Comparison of ENCODE assay signal across 19 mouse cellular contexts in the genomic region with DNA sequence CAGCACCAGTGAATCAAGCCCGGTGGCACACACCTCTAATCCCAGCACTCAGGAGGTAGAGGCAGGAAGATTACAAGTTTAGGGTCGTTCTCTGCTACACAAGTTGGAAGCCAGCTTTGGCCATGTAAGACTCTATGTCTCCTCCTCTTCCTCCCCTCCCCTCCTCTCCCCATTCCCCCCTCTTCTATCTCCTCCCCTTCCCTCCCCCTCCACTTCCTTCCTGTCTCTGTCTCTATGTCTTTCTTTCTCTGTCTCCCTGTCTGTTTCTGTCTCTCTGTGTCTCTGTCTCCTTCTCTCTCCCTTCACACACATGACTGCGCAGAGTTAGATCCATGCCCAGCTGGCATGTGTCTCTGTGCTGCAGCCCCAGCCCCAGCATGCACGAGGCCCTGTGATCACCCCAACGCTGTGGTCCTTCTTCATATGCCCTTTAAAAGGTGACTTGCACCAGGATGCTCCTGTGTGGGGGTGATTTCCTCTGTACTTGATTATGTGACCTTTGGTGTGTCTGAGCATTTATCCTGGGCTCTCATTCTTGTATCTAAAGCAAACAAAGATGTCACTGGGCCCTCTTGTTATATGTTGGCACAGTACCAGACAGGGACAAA. TPM values are rescaled to one million over a fixed set of nuclear protein-coding genes. Genes with fewer than 3 reads are reported as not detected.
DNase-seq lines count a peak whose midpoint lies in the region; ATAC-seq and TF ChIP-seq lines count a peak whose summit lies in the region.
"Had no signal": no experiment of that assay in that cellular context is flagged by ENCODE, and none has a peak within 500 bp of the region (broad histone marks: within the 10 kb centered on the region; RNA-seq: fewer than 3 reads in every experiment).

No protein-coding gene starts in this region.

- 58% methylated on average over 5 of the region's 5 CpGs for WGBS in forebrain, embryonic 15.5 days
- whole genome bisulfite sequencing in forebrain, embryonic 11.5 days: 72% methylated on average over 5 of the region's 5 CpGs
- WGBS in lung, embryonic 14.5 days: 49% methylated on average over 5 of the region's 5 CpGs
- 64% methylated on average over 5 of the region's 5 CpGs for WGBS in neural tube, embryonic 14.5 days

- no peak for TF ChIP-seq CTCF in lung, embryonic 14.5 days (IDR thresholded peaks at IDR 0.05; ENCODE audit: low read depth)

- H3K27ac ChIP-seq in forebrain, embryonic 15.5 days (replicated peaks): no peak overlapping the region
- H3K27ac ChIP-seq in forebrain, embryonic 11.5 days (ENCODE audit: low read depth, low read length): no peak overlapping the region
- H3K27ac ChIP-seq in lung, embryonic 14.5 days (ENCODE audit: low read depth): no peak overlapping the region
- H3K27ac ChIP-seq in neural tube, embryonic 14.5 days (ENCODE audit: low read depth, low read length): peak overlapping the region; percentile 66; the same call in 1 of the 2 replicates
- H3K27ac ChIP-seq: heart, embryonic 13.5 days; hindbrain, embryonic 12.5 days; liver, embryonic 12.5 days had no signal

- no peak overlapping the region for H3K4me3 ChIP-seq in forebrain, embryonic 15.5 days
- no peak overlapping the region for H3K4me3 ChIP-seq in forebrain, embryonic 11.5 days (ENCODE audit: low read depth, low read length)
- no peak overlapping the region for H3K4me3 ChIP-seq in lung, embryonic 14.5 days (ENCODE audit: low read depth, low read length)
- no peak overlapping the region for H3K4me3 ChIP-seq in neural tube, embryonic 14.5 days (ENCODE audit: low read depth, low read length)
- H3K4me3 ChIP-seq: heart, embryonic 13.5 days; hindbrain, embryonic 12.5 days; liver, embryonic 12.5 days had no signal

- no peak for DNase-seq in forebrain, embryonic 11.5 days (ENCODE audit: low spot score)
- peak; percentile 28 for DNase-seq in lung, embryonic 14.5 days
- no peak for DNase-seq in lung, postnatal 14 days
- DNase-seq in layer of hippocampus, adult 11-12 months (ENCODE audit: low spot score): no peak
- no peak for DNase-seq in urinary bladder, postnatal 4 days (ENCODE audit: low spot score in 2 of 2)
- DNase-seq: cerebellum, adult 8-10 months; embryo, embryonic 11 days; kidney, adult 11 months; kidney, postnatal 14 days; layer of hippocampus, adult 9-11 months; right cerebral cortex, postnatal 25 days had no signal

- 0 out of 2 replicates have a peak, but pooled peaks have one; percentile 6 for ATAC-seq in forebrain, embryonic 15.5 days (replicated peaks)
- no peak for ATAC-seq in forebrain, embryonic 11.5 days (replicated peaks; ENCODE audit: low FRiP score)
- ATAC-seq in lung, embryonic 14.5 days (ENCODE audit: insufficient read depth): no peak
- ATAC-seq in CD4-positive, CD25-positive, alpha-beta regulatory T cell, adult 4 months: peak; percentile 58
- ATAC-seq in neural tube, embryonic 14.5 days (ENCODE audit: low read depth): no peak
- ATAC-seq: liver, embryonic 12.5 days had no signal

- H3K4me2 ChIP-seq in forebrain, embryonic 15.5 days (replicated peaks): no peak overlapping the region
- no peak overlapping the region for H3K4me2 ChIP-seq in forebrain, embryonic 11.5 days (ENCODE audit: low read depth, low read length, severe bottlenecking)
- H3K4me2 ChIP-seq in lung, embryonic 14.5 days: no peak overlapping the region
- no peak overlapping the region for H3K4me2 ChIP-seq in neural tube, embryonic 14.5 days (ENCODE audit: low read depth, low read length)
- H3K4me2 ChIP-seq: hindbrain, embryonic 12.5 days had no signal

- peaks cover 30% of the 10 kb centered on the region for H3K4me1 ChIP-seq in forebrain, embryonic 15.5 days
- H3K4me1 ChIP-seq in forebrain, embryonic 11.5 days (replicated peaks; ENCODE audit: control insufficient read depth, insufficient read depth, low read length): peaks cover 5% of the 10 kb centered on the region; the same call in 1 of the 2 replicates
- peaks cover 3% of the 10 kb centered on the region; the same call in 1 of the 2 replicates for H3K4me1 ChIP-seq in lung, embryonic 14.5 days (ENCODE audit: insufficient read depth)
- H3K4me1 ChIP-seq in neural tube, embryonic 14.5 days (ENCODE audit: control insufficient read depth, insufficient read depth, low read length): peaks cover 20% of the 10 kb centered on the region

- no peaks in the 10 kb centered on the region for H3K36me3 ChIP-seq in forebrain, embryonic 15.5 days
- no peaks in the 10 kb centered on the region for H3K36me3 ChIP-seq in forebrain, embryonic 11.5 days (ENCODE audit: control insufficient read depth, insufficient read depth, low read length)
- H3K36me3 ChIP-seq in lung, embryonic 14.5 days (ENCODE audit: insufficient read depth): no peaks in the 10 kb centered on the region
- H3K36me3 ChIP-seq in neural tube, embryonic 14.5 days (ENCODE audit: control insufficient read depth, insufficient read depth, low read length): no peaks in the 10 kb centered on the region
- H3K36me3 ChIP-seq: heart, embryonic 13.5 days; hindbrain, embryonic 12.5 days; liver, embryonic 12.5 days had no signal

- no peak overlapping the region for H3K9ac ChIP-seq in forebrain, embryonic 15.5 days (replicated peaks)
- no peak overlapping the region for H3K9ac ChIP-seq in forebrain, embryonic 11.5 days (ENCODE audit: low read length)
- H3K9ac ChIP-seq in lung, embryonic 14.5 days: no peak overlapping the region
- H3K9ac ChIP-seq in neural tube, embryonic 14.5 days (replicated peaks; ENCODE audit: low read depth, low read length): no peak overlapping the region
- H3K9ac ChIP-seq: heart, embryonic 13.5 days; hindbrain, embryonic 12.5 days; liver, embryonic 12.5 days had no signal

- no peaks in the 10 kb centered on the region for H3K27me3 ChIP-seq in forebrain, embryonic 15.5 days
- H3K27me3 ChIP-seq in forebrain, embryonic 11.5 days (ENCODE audit: control insufficient read depth, insufficient read depth, low read length): no peaks in the 10 kb centered on the region
- no peaks in the 10 kb centered on the region for H3K27me3 ChIP-seq in lung, embryonic 14.5 days (ENCODE audit: insufficient read depth, low read length)
- H3K27me3 ChIP-seq in neural tube, embryonic 14.5 days (ENCODE audit: control insufficient read depth, insufficient read depth, low read length): no peaks in the 10 kb centered on the region
- H3K27me3 ChIP-seq: heart, embryonic 13.5 days; liver, embryonic 12.5 days had no signal

- H3K9me3 ChIP-seq in forebrain, embryonic 15.5 days: no peaks in the 10 kb centered on the region
- no peaks in the 10 kb centered on the region for H3K9me3 ChIP-seq in forebrain, embryonic 11.5 days (ENCODE audit: control insufficient read depth, low read length)
- H3K9me3 ChIP-seq in lung, embryonic 14.5 days (ENCODE audit: low read depth, low read length): no peaks in the 10 kb centered on the region
- no peaks in the 10 kb centered on the region for H3K9me3 ChIP-seq in neural tube, embryonic 14.5 days (ENCODE audit: control insufficient read depth, low read length)
- H3K9me3 ChIP-seq: heart, embryonic 13.5 days; hindbrain, embryonic 12.5 days; liver, embryonic 12.5 days had no signal

RNA-seq across cellular contexts. Expression of gene Lmod3, which starts 24.4 kb away (rescaled TPM):
- 0.08 TPM in 2 replicates for polyA plus RNA-seq in forebrain, embryonic 15.5 days (2015; fragmentation: Nextera tagmentation; extraction: Ambion mirVana)
- not detected in 2 replicates for polyA plus RNA-seq in forebrain, embryonic 11.5 days (2014; fragmentation: Nextera tagmentation; extraction: Ambion mirVana)
- polyA plus RNA-seq in lung, embryonic 14.5 days (2014; fragmentation: Nextera tagmentation; extraction: Ambion mirVana): 0.11 and 0.35 TPM in 2 replicates
- polyA plus RNA-seq in CD4-positive, CD25-positive, alpha-beta regulatory T cell, adult 4 months (2017; shearing (Covaris generic)): under 1 TPM in 1 of 2 experiments, not detected in 1; 0.24 TPM
- 0.09 TPM in 1 of 2 replicates, not detected in the other for polyA plus RNA-seq in neural tube, embryonic 14.5 days (2014; fragmentation: Nextera tagmentation; extraction: Ambion mirVana)
- polyA plus RNA-seq: adrenal gland, adult 2 months; forebrain, embryonic 16.5 days had no signal

Comparison
In these comparisons a context has a peak if more than half of its experiments do, and no peak if none do; other contexts are left out.
1. ATAC-seq: peak in forebrain, embryonic 15.5 days (single experiment) and CD4-positive, CD25-positive, alpha-beta regulatory T cell, adult 4 months (single experiment); none in forebrain, embryonic 11.5 days (single experiment), lung, embryonic 14.5 days (single experiment) and neural tube, embryonic 14.5 days (single experiment).